In the genomic region with DNA sequence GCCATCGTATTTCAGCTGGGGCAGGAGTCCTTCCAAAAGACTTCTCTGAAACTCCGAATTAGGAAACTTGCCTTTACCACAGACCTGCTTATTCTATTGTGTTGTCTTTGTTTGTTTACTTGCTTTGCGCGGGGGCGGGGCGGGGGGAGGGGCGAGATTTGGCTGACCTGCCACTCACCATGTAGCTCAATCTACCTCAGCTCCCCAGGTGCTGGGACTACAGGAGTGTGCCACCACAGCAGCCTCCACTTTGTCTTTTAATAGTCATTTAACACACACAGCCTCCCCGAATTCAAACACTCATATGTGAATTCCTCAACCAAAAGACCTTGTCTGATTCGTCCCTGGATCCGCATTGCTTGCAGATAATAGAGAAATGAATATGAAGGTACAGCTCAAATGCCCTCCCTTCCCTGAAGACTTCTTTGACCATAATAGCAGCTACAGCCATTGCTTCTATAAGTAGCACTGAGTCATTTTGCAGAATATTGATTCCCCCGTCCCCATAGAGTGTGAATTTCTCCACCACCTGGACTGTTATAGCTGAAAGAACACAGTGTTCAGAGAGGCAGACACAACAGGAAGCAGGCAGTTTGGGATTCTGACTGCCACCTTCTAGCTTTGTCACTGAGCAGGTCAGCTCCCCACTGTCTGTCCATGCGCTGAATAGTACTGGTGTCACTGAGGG, we compare ENCODE assay signal across 8 mouse cellular contexts. TPM values are rescaled to one million over a fixed set of nuclear protein-coding genes. Genes with fewer than 3 reads are reported as not detected.
A peak's percentile ranks its signal among the peaks of the same experiment; 100 is the strongest.
DNase-seq lines count a peak whose midpoint lies in the region; ATAC-seq and TF ChIP-seq lines count a peak whose summit lies in the region.

No protein-coding gene starts in this region.

- no peak for TF ChIP-seq POLR2A in olfactory bulb, adult 2 months (IDR thresholded peaks at IDR 0.05; ENCODE audit: insufficient read depth, low read depth, low read length)

- H3K27ac ChIP-seq in intestine, embryonic 16.5 days (ENCODE audit: low read length), result no peak overlapping the region
- H3K27ac ChIP-seq in olfactory bulb, adult 2 months (ENCODE audit: insufficient read depth, low read depth, low read length), result no peak overlapping the region

- H3K27me3 ChIP-seq in megakaryocyte, embryonic 14.5 days (replicated peaks), result no peaks in the 10 kb centered on the region
- H3K27me3 ChIP-seq in intestine, embryonic 16.5 days (replicated peaks; ENCODE audit: control insufficient read depth, insufficient read depth, low read length), result no peaks in the 10 kb centered on the region

- DNase-seq in cerebellum, adult 9-11 months, result peak; percentile 40
- DNase-seq in cerebellum, postnatal 25 days, result no peak
- no peak for DNase-seq in gastrocnemius, adult 18-20 months (ENCODE audit: low spot score)
- DNase-seq in gastrocnemius, adult 8-10 months (ENCODE audit: low spot score in 2 of 2), result no peak

- ATAC-seq in megakaryocyte, adult 5-6 weeks (ENCODE audit: poor library complexity, severe bottlenecking), result no peak
- ATAC-seq in intestine, embryonic 16.5 days, result no peak

- peaks cover 69% of the 10 kb centered on the region for H3K4me1 ChIP-seq in megakaryocyte, embryonic 14.5 days
- H3K4me1 ChIP-seq in intestine, embryonic 16.5 days (ENCODE audit: control insufficient read depth, insufficient read depth, low read length), result peaks cover 16% of the 10 kb centered on the region
- peaks cover 8% of the 10 kb centered on the region for H3K4me1 ChIP-seq in olfactory bulb, adult 2 months (ENCODE audit: control insufficient read depth, insufficient read depth, low read length)

- H3K4me3 ChIP-seq in megakaryocyte, embryonic 14.5 days (replicated peaks), result peak overlapping the region; percentile 96
- H3K4me3 ChIP-seq in intestine, embryonic 16.5 days (ENCODE audit: low read length), result peak overlapping the region; percentile 97
- peak overlapping the region; percentile 79 for H3K4me3 ChIP-seq in olfactory bulb, adult 2 months (ENCODE audit: insufficient read depth, low read depth, low read length)

- no peak for TF ChIP-seq CTCF in olfactory bulb, adult 2 months (IDR thresholded peaks at IDR 0.05; ENCODE audit: insufficient read depth, low read depth, low read length)

- peaks cover 5% of the 10 kb centered on the region for H3K36me3 ChIP-seq in megakaryocyte, embryonic 14.5 days (replicated peaks; ENCODE audit: low read length)
- no peaks in the 10 kb centered on the region for H3K36me3 ChIP-seq in intestine, embryonic 16.5 days (ENCODE audit: control insufficient read depth, insufficient read depth, low read length)

- WGBS in intestine, embryonic 16.5 days, result 30% methylated on average over 12 of the region's 12 CpGs
- 27% methylated on average over 12 of the region's 12 CpGs for WGBS in olfactory bulb, adult 2 months

- H3K9me3 ChIP-seq in megakaryocyte, embryonic 14.5 days, result no peaks in the 10 kb centered on the region
- no peaks in the 10 kb centered on the region for H3K9me3 ChIP-seq in intestine, embryonic 16.5 days (ENCODE audit: control insufficient read depth, low read length)

- H3K9ac ChIP-seq in intestine, embryonic 16.5 days (ENCODE audit: low read depth, low read length), result no peak overlapping the region; the same call in 1 of the 2 replicates

- peak overlapping the region; percentile 81 for H3K4me2 ChIP-seq in intestine, embryonic 16.5 days (ENCODE audit: low read depth, low read length)

RNA-seq across cellular contexts. Expression of gene Uvrag, which starts 1.1 kb away (rescaled TPM):
- 13.9 and 19.6 TPM in 2 replicates for polyA plus RNA-seq in megakaryocyte, embryonic 14.5 days (2012; ENCODE audit: insufficient read depth, low replicate concordance)
- 37.2 and 42.4 TPM in 2 replicates for total RNA-seq in megakaryocyte, adult 5-6 weeks (2015)
- 43.1 and 50.8 TPM in 2 replicates for total RNA-seq in megakaryocyte, adult 5-6 weeks (2017)
- polyA plus RNA-seq in intestine, embryonic 16.5 days (2015; fragmentation: Nextera tagmentation; extraction: Ambion mirVana), result 17.4 and 18.3 TPM in 2 replicates
- polyA plus RNA-seq in olfactory bulb, adult 2 months (2012; ENCODE audit: insufficient read depth, insufficient read length, low replicate concordance, missing spikeins), result not detected in 2 replicates
- total RNA-seq in gastrocnemius, adult 18-20 months (2021), result 1 to 10 TPM; 7.0 to 10.0 TPM
- 10 to 100 TPM in 3 of 4 experiments, 1 to 10 TPM in 1; 6.0 to 13.1 (median 11.5) TPM for total RNA-seq in gastrocnemius, adult 8-10 months (2022)

RNA-seq across cellular contexts. Expression of gene Dgat2, which starts 40.5 kb away (rescaled TPM):
- polyA plus RNA-seq in megakaryocyte, embryonic 14.5 days (2012; ENCODE audit: insufficient read depth, low replicate concordance), result 2.4 and 4.2 TPM in 2 replicates
- 10.8 and 11.3 TPM in 2 replicates for total RNA-seq in megakaryocyte, adult 5-6 weeks (2015)
- 9.1 and 14.0 TPM in 2 replicates for total RNA-seq in megakaryocyte, adult 5-6 weeks (2017)
- polyA plus RNA-seq in intestine, embryonic 16.5 days (2015; fragmentation: Nextera tagmentation; extraction: Ambion mirVana), result 325 and 488 TPM in 2 replicates
- not detected in 2 replicates for polyA plus RNA-seq in olfactory bulb, adult 2 months (2012; ENCODE audit: insufficient read depth, insufficient read length, low replicate concordance, missing spikeins)
- total RNA-seq in gastrocnemius, adult 18-20 months (2021), result 10 to 100 TPM; 41.9 to 56.0 TPM
- total RNA-seq in gastrocnemius, adult 8-10 months (2022), result 10 to 100 TPM; 33.2 to 62.2 (median 41.4) TPM
